7 mouse cellular contexts compared by ENCODE assay signal in the genomic region with DNA sequence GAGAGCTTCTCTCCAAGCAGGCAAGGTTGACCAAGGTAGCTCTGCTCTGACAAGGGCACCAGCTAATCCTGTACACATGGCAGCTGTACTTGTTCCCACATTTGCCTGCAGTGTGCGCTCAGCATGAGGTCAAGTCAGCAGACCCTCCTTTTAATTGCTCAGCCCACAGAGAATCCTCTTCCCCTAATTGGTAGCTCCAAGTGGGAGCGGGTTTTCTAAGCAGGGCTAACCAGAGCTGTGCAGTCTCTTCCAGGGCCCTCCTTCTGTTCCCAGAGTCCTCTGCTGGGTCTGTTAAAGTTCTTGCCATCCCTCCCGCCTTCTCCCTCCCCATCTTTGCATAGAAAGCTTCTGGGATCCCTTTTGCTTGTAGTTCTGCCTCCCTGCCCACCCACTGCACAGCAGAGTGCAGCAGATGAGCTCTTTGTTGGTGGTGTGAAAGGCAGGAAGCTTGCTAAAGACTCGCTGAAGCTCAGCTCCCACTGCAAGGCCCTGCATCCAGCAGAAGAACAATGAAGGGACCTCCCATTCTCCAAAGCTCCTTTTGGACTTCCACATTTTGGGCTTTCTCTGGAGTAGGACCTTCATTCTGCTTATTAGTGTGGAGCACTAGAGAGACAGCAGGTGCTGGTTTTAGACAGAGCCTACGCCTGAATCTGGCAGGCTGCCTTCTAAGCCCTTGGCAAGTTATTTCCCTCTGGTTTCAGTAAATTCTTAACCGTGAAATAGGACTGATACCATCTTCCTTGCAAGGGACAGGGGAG.
DNase-seq lines count a peak whose midpoint lies in the region; ATAC-seq and TF ChIP-seq lines count a peak whose summit lies in the region.

No protein-coding gene starts in this region.

- no peak overlapping the region for H3K4me2 ChIP-seq in forebrain, embryonic 11.5 days (ENCODE audit: low read depth, low read length, severe bottlenecking)
- no peak overlapping the region for H3K4me2 ChIP-seq in neural tube, embryonic 15.5 days

- peak overlapping the region; percentile 87 for H3K27ac ChIP-seq in forebrain, embryonic 11.5 days (ENCODE audit: low read depth, low read length)
- H3K27ac ChIP-seq in neural tube, embryonic 15.5 days (replicated peaks): peak overlapping the region; percentile 54
- H3K27ac ChIP-seq in kidney, adult 2 months (ENCODE audit: insufficient read depth, low read depth, low read length): no peak overlapping the region

- H3K36me3 ChIP-seq in C2C12 (ENCODE audit: control insufficient read depth, insufficient read depth): no peaks in the 10 kb centered on the region
- no peaks in the 10 kb centered on the region for H3K36me3 ChIP-seq in forebrain, embryonic 11.5 days (ENCODE audit: control insufficient read depth, insufficient read depth, low read length)
- no peaks in the 10 kb centered on the region for H3K36me3 ChIP-seq in neural tube, embryonic 15.5 days
- no peaks in the 10 kb centered on the region for H3K36me3 ChIP-seq in kidney, adult 2 months (ENCODE audit: control insufficient read depth, insufficient read depth, low read length)

- TF ChIP-seq CTCF in C2C12 (IDR thresholded peaks at IDR 0.05; ENCODE audit: control insufficient read depth, insufficient read depth, insufficient read length): no peak
- TF ChIP-seq CTCF in kidney, adult 2 months (conservative IDR thresholded peaks at IDR 0.05; ENCODE audit: insufficient read depth, insufficient read length, low read depth, low read length): no peak

- no peak overlapping the region for H3K4me3 ChIP-seq in C2C12 (ENCODE audit: insufficient read depth, poor library complexity, severe bottlenecking)
- H3K4me3 ChIP-seq in forebrain, embryonic 11.5 days (ENCODE audit: low read depth, low read length): no peak overlapping the region
- H3K4me3 ChIP-seq in neural tube, embryonic 15.5 days (replicated peaks): no peak overlapping the region
- no peak overlapping the region for H3K4me3 ChIP-seq in kidney, adult 2 months (ENCODE audit: insufficient read depth, low read depth, low read length)

- TF ChIP-seq POLR2A in kidney, adult 2 months (IDR thresholded peaks at IDR 0.05; ENCODE audit: low read depth, low read length): no peak

- no peaks in the 10 kb centered on the region for H3K27me3 ChIP-seq in C2C12 (ENCODE audit: control insufficient read depth, insufficient read depth, insufficient read length)
- no peaks in the 10 kb centered on the region for H3K27me3 ChIP-seq in forebrain, embryonic 11.5 days (ENCODE audit: control insufficient read depth, insufficient read depth, low read length)
- no peaks in the 10 kb centered on the region for H3K27me3 ChIP-seq in neural tube, embryonic 15.5 days (replicated peaks)
- H3K27me3 ChIP-seq in kidney, adult 2 months (replicated peaks; ENCODE audit: control insufficient read depth, insufficient read depth, low read length): no peaks in the 10 kb centered on the region

- ATAC-seq in forebrain, embryonic 11.5 days (replicated peaks; ENCODE audit: low FRiP score): peak; percentile 95
- peak; percentile 35; the same call in 1 of the 2 replicates for ATAC-seq in neural tube, embryonic 15.5 days (ENCODE audit: low FRiP score)
- no peak for ATAC-seq in megakaryocyte progenitor cell, adult 5-6 weeks (replicated peaks; ENCODE audit: poor library complexity)

- peaks cover 12% of the 10 kb centered on the region for H3K4me1 ChIP-seq in forebrain, embryonic 11.5 days (replicated peaks; ENCODE audit: control insufficient read depth, insufficient read depth, low read length)
- peaks cover 22% of the 10 kb centered on the region for H3K4me1 ChIP-seq in neural tube, embryonic 15.5 days
- H3K4me1 ChIP-seq in kidney, adult 2 months (ENCODE audit: control insufficient read depth, insufficient read depth, low read length): peaks cover 10% of the 10 kb centered on the region

- DNase-seq in NIH3T3 (ENCODE audit: low read depth): peak; percentile 44
- peak; percentile 71 for DNase-seq in forebrain, embryonic 11.5 days (ENCODE audit: low spot score)
- DNase-seq in layer of hippocampus, postnatal 25 days (ENCODE audit: extremely low spot score in 1 of 2, low spot score in 1 of 2): peak; percentile 38
- no peak for DNase-seq in kidney, adult 2 months

- H3K9ac ChIP-seq in forebrain, embryonic 11.5 days (ENCODE audit: low read length): peak overlapping the region; percentile 49
- H3K9ac ChIP-seq in neural tube, embryonic 15.5 days (replicated peaks): no peak overlapping the region

- WGBS in forebrain, embryonic 11.5 days: 5% methylated on average over 6 of the region's 6 CpGs
- WGBS in neural tube, embryonic 15.5 days: 19% methylated on average over 6 of the region's 6 CpGs
- 57% methylated on average over 6 of the region's 6 CpGs for WGBS in kidney, adult 2 months

- H3K79me2 ChIP-seq in C2C12 (ENCODE audit: control insufficient read depth, insufficient read depth): no peaks in the 10 kb centered on the region

- no peak overlapping the region for H3ac ChIP-seq in C2C12 (ENCODE audit: control insufficient read depth, insufficient read length, low read depth)

- no peaks in the 10 kb centered on the region for H3K9me3 ChIP-seq in forebrain, embryonic 11.5 days (ENCODE audit: control insufficient read depth, low read length)
- no peaks in the 10 kb centered on the region for H3K9me3 ChIP-seq in neural tube, embryonic 15.5 days (replicated peaks)

- no peaks in the 10 kb centered on the region for H3K79me3 ChIP-seq in C2C12 (ENCODE audit: low read depth)

TF ChIP-seq in C2C12, 6 proteins besides CTCF, POLR2A, EP300 and RAD21:
- TF ChIP-seq CEBPB (IDR thresholded peaks at IDR 0.05; ENCODE audit: low read depth) (no peak), MYOD1 (IDR thresholded peaks at IDR 0.05; ENCODE audit: control insufficient read depth, insufficient read length, low read depth) (peak; percentile 4), MAX (IDR thresholded peaks at IDR 0.05) (no peak), FOSL1 (IDR thresholded peaks at IDR 0.05; ENCODE audit: insufficient read depth, low read length, poor library complexity, severe bottlenecking) (no peak)
